Mouse (Mus musculus) kidney, adult 2 months (tissue): ENCODE measurements around the gene Tenm4.

Source experiments
- CTCF ChIP-seq: fragments of 200-500 bp; conservative IDR thresholded peaks from 2 replicates; pipeline ENCODE4 v1.5.1; 2011; ENCODE audit warnings: low read depth, mild to moderate bottlenecking, control low read depth, low read length, moderate library complexity, mixed read lengths; ENCODE audit not compliant: insufficient read depth, insufficient read length
- POLR2A ChIP-seq: fragments of 200-500 bp; IDR thresholded peaks from one replicate; pipeline ENCODE4 v1.6.1; 2011; ENCODE audit warnings: low read depth, low read length, control low read depth

DNA sequence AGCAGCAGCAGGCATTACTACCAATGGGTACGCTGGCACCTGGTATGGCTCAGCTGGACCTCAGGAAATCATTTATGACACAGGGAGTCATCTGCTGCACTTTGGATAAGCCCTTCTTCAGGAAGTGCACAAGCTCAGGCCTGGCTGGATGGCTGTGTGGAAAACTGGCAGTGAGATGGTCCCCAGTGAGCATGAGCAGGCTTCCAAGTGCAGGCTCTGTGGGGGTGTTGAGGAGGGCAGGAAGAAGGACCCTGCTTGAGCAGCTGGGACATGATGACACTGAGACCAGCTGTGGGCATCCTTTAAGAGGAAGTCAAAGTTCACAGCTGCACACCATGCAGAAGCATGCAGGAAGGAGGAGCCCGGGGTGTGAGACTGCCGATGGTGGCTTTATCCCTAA lies 455.3 kb downstream of the Tenm4 start:
- TF ChIP-seq CTCF (no peak), POLR2A (no peak)
